Mouse (Mus musculus): ENCODE results near the gene Myg1.

Gene Myg1

GRCm38 (mm10) chr15:102344490-102344889 lies 13.0 kb downstream of the Myg1 start:
- no peak for DNase-seq (ENCODE audit: low read depth in 2 of 2, low spot score in 2 of 2)

- no peak for DNase-seq (ENCODE audit: low read depth in 2 of 2, low spot score in 2 of 2)
These were observed 14.9 kb downstream of the Myg1 start for GRCm38 (mm10) chr15:102346444-102346843.

- DNase-seq (ENCODE audit: low read depth in 2 of 2, low spot score in 2 of 2) = peak; percentile 89 to 94
These were observed 18.8 kb downstream of the Myg1 start, which contains the start of gene Aaas for GRCm38 (mm10) chr15:102350138-102350941. Aaas (minus strand) TSS chr15:102350771.

GRCm38 (mm10) chr15:102350942-102351291 lies 19.4 kb downstream of the Myg1 start:
- DNase-seq (ENCODE audit: low read depth in 2 of 2, low spot score in 2 of 2) = no peak

- no peak for DNase-seq (ENCODE audit: low read depth in 2 of 2, low spot score in 2 of 2)
These were observed 20.7 kb downstream of the Myg1 start for GRCm38 (mm10) chr15:102352177-102352576.

GRCm38 (mm10) chr15:102353986-102354385 lies 22.5 kb downstream of the Myg1 start:
- no peak for DNase-seq (ENCODE audit: low read depth in 2 of 2, low spot score in 2 of 2)

- DNase-seq (ENCODE audit: low read depth in 2 of 2, low spot score in 2 of 2) = peak; percentile 22 to 32
These were observed 23.8 kb downstream of the Myg1 start for GRCm38 (mm10) chr15:102355134-102355870.

- DNase-seq (ENCODE audit: low read depth in 2 of 2, low spot score in 2 of 2) = no peak
These were observed 24.4 kb downstream of the Myg1 start for GRCm38 (mm10) chr15:102355871-102356441.

- no peak for DNase-seq (ENCODE audit: low read depth in 2 of 2, low spot score in 2 of 2)
These were observed 25.2 kb downstream of the Myg1 start for GRCm38 (mm10) chr15:102356501-102357325.

GRCm38 (mm10) chr15:102358126-102358525 lies 26.6 kb downstream of the Myg1 start:
- no peak for DNase-seq (ENCODE audit: low read depth in 2 of 2, low spot score in 2 of 2)

- no peak for DNase-seq (ENCODE audit: low read depth in 2 of 2, low spot score in 2 of 2)
These were observed 27.3 kb downstream of the Myg1 start for GRCm38 (mm10) chr15:102358834-102359233.

- DNase-seq (ENCODE audit: low read depth in 2 of 2, low spot score in 2 of 2) = no peak
These were observed 31.1 kb downstream of the Myg1 start for GRCm38 (mm10) chr15:102362648-102363047.

- DNase-seq (ENCODE audit: low read depth in 2 of 2, low spot score in 2 of 2) = no peak
These were observed 33.2 kb downstream of the Myg1 start for GRCm38 (mm10) chr15:102364678-102365077.

- no peak for DNase-seq (ENCODE audit: low read depth in 2 of 2, low spot score in 2 of 2)
These were observed 34.7 kb downstream of the Myg1 start for GRCm38 (mm10) chr15:102366238-102366637.

GRCm38 (mm10) chr15:102366733-102367344 lies 35.3 kb downstream of the Myg1 start, which contains the start of gene Sp7:
Sp7 (minus strand) TSS chr15:102367182.
- no peak for DNase-seq (ENCODE audit: low read depth in 2 of 2, low spot score in 2 of 2)

- no peak for DNase-seq (ENCODE audit: low read depth in 2 of 2, low spot score in 2 of 2)
These were observed 38.5 kb downstream of the Myg1 start for GRCm38 (mm10) chr15:102369972-102370371.

- DNase-seq (ENCODE audit: low read depth in 2 of 2, low spot score in 2 of 2) = no peak
These were observed 39.2 kb downstream of the Myg1 start for GRCm38 (mm10) chr15:102370727-102371126.

- peak in 1 of 2 experiments; percentile 25 for DNase-seq (ENCODE audit: low read depth in 2 of 2, low spot score in 2 of 2)
These were observed 45.1 kb downstream of the Myg1 start for GRCm38 (mm10) chr15:102376453-102377162.

- DNase-seq (ENCODE audit: low read depth in 2 of 2, low spot score in 2 of 2) = peak; percentile 67 to 79
These were observed 45.6 kb downstream of the Myg1 start for GRCm38 (mm10) chr15:102377163-102377543.

GRCm38 (mm10) chr15:102377810-102378262 lies 46.3 kb downstream of the Myg1 start:
- DNase-seq (ENCODE audit: low read depth in 2 of 2, low spot score in 2 of 2) = peak in 1 of 2 experiments; percentile 44
